Mouse (Mus musculus): ENCODE results near the gene Smtnl1. TPM values are rescaled to one million over a fixed set of nuclear protein-coding genes. Genes with fewer than 3 reads are reported as not detected.

The Smtnl1 gene
- polyA plus RNA-seq, 1 experiment from 2014 or later, result 0.43 TPM

DNA sequence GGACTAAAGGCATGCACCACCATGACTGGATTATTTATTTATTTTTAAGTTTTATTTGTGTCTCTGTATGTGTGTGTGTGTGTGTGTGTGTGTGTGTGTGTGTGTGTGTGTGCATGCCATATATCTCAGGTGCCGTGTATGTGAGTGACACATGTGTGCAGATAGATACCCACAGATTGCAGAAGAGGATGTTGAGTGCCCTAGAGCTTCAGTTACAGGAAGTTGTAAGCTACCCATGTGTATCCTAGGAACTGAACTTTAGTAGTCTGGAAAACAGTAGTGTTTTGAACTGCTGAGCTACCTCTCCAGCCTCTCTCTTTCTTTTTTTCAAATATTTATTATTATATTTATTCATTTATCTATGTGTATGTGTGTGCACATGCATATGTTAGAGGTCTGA lies 39.1 kb downstream of the Smtnl1 start:
- H3K9ac ChIP-seq, result no peak overlapping the region
- 0 out of 2 replicates have a peak, but pooled peaks cover 2% of the 10 kb centered on the region for H3K4me1 ChIP-seq
- no peak for ATAC-seq (replicated peaks; ENCODE audit: low FRiP score)
- H3K36me3 ChIP-seq, result no peaks in the 10 kb centered on the region
- no peaks in the 10 kb centered on the region for H3K27me3 ChIP-seq
- H3K27ac ChIP-seq, result no peak overlapping the region
- WGBS, result 82% methylated on average over 1 of the region's 1 CpGs
- H3K4me3 ChIP-seq (replicated peaks), result no peak overlapping the region
- no peaks in the 10 kb centered on the region for H3K9me3 ChIP-seq (replicated peaks)
- no peak overlapping the region for H3K4me2 ChIP-seq

DNA sequence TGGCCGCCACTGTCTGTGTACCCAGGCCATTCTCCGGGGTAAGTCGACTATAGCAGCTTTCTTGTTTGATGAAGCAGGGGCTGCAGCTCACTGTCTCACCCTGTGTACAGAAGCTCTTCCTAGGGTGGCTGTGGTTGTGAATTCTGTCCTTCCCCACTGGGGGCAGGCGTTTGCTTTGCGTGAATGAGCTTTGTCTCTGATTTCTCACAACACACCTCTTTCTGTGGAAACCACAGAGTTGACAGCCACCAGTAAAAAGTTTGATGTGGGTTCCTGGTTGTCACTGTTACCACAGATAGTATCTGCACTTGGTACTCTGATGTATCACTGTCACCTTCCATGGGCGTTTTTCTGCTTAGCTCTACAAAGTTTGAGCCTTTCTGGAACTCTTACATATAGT lies 43.2 kb downstream of the Smtnl1 start:
- Histone ChIP-seq H3K27me3 (no peaks in the 10 kb centered on the region), H3K4me1 (peaks cover 14% of the 10 kb centered on the region), H3K9ac (no peak overlapping the region), H3K9me3 (replicated peaks) (no peaks in the 10 kb centered on the region), H3K4me3 (replicated peaks) (no peak overlapping the region), H3K36me3 (no peaks in the 10 kb centered on the region), H3K27ac (no peak overlapping the region), H3K4me2 (no peak overlapping the region)
- 64% methylated on average over 6 of the region's 6 CpGs for WGBS
- no peak for ATAC-seq (replicated peaks; ENCODE audit: low FRiP score)

DNA sequence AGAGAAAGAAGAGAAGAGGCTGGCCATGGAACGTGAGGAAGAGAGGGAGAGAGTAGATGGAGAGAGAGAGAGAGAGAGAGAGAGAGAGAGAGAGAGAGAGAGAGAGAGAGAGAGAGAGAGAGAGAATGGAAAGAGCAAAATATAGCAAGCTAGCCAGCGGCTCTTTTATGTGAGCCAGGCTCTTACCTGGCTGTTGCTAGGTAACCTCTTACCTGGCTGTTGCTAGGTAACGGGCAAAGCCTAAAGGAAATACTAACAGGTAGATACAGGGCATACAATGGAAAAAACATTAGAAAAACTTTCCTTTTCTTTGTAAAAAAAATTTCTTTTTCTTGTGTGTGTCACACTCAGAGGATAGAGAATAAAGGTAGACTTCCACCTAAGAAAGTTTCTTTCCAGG lies 44.7 kb downstream of the Smtnl1 start:
- H3K36me3 ChIP-seq, result no peaks in the 10 kb centered on the region
- no peak for ATAC-seq (replicated peaks; ENCODE audit: low FRiP score)
- H3K9ac ChIP-seq, result no peak overlapping the region
- no peak overlapping the region for H3K4me3 ChIP-seq (replicated peaks)
- H3K9me3 ChIP-seq (replicated peaks), result no peaks in the 10 kb centered on the region
- no peaks in the 10 kb centered on the region for H3K27me3 ChIP-seq
- H3K4me1 ChIP-seq, result peaks cover 22% of the 10 kb centered on the region
- H3K27ac ChIP-seq, result no peak overlapping the region
- no peak overlapping the region for H3K4me2 ChIP-seq
- 67% methylated on average over 3 of the region's 3 CpGs for WGBS

DNA sequence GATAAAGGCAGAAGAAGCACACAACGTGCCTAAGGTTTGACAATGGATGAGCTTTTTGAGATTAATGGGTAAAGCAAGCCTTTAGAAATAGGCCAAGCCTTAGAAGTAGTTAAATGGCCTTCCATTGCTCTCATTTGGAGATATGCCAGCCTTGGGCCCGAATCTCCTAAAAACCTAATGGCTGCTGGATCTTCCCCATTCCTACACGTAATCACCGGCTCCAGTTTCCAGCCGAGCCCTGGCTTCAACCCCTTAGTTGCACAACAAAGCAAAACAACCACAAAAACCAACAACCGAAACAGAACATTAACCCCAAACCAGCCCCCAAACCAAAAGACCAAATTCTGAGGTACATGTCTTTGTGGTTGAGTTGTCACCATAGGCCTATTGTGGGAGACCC lies 46.8 kb downstream of the Smtnl1 start:
- no peak for ATAC-seq (replicated peaks; ENCODE audit: low FRiP score)
- Histone ChIP-seq H3K9ac (no peak overlapping the region), H3K36me3 (no peaks in the 10 kb centered on the region), H3K27ac (peak overlapping the region; percentile 88), H3K27me3 (no peaks in the 10 kb centered on the region), H3K4me3 (replicated peaks) (no peak overlapping the region), H3K4me1 (peaks cover 22% of the 10 kb centered on the region), H3K9me3 (replicated peaks) (no peaks in the 10 kb centered on the region), H3K4me2 (peak overlapping the region; percentile 63)
- 70% methylated on average over 6 of the region's 6 CpGs for WGBS

DNA sequence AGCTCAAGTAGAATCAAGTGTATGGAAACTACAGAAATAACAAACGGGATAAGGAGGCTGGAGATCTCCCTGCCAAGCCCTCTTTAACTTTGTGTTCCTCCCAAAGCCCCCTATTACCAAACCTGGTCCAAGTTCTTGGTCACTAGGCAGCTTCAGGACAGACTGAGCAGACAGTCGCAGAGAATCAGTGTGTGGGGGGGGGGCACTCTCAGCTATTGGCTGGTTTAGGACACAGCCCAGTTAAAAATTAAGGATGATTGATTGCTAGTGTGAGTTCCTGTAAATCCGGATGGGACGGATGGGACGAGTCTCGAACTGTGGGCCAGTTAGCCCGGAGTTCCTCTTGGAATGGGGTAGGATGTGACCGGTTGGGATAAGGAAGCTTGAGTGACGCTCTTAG lies 47.2 kb downstream of the Smtnl1 start, which contains the start of gene Serping1:
TSS of gene Serping1 (minus strand) at position 204 of the 400 bp plus-strand sequence.
- H3K9ac ChIP-seq, result peak within 1 kb of the TSS; percentile 32; the same call in 1 of the 2 replicates
- H3K4me1 ChIP-seq, result peaks cover 22% of the 10 kb centered on the region
- peak within 1 kb of the TSS; percentile 44 for H3K4me3 ChIP-seq (replicated peaks)
- H3K4me2 ChIP-seq, result peak within 1 kb of the TSS; percentile 63
- WGBS, result 37% methylated on average over 9 of the region's 9 CpGs
- peak; percentile 59 for ATAC-seq (replicated peaks; ENCODE audit: low FRiP score)
- peak within 1 kb of the TSS; percentile 88 for H3K27ac ChIP-seq
- no peaks in the 10 kb centered on the region for H3K9me3 ChIP-seq (replicated peaks)
- no peaks in the 10 kb centered on the region for H3K27me3 ChIP-seq
- H3K36me3 ChIP-seq, result no peaks in the 10 kb centered on the region

DNA sequence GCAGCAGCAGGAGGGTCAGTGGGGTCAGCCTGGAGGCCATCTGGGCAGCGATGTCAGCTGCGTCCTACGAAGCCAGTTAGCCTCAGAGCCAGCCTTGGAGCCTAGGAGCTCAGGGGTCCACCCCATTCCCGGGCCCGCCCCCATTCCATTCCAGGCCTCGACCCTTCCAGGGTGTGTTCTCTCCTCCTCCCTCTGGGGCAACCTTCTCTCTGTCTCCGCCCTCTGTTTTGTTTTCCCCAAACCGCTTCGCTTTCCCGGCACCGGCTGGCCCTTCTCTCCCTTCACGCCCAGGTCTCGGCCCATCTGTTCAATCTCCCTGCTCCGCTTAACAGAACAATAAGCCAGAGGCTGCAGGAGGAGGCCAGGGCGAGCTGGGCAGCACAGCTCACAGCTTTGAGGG lies 47.7 kb downstream of the Smtnl1 start:
- peak overlapping the region; percentile 63 for H3K4me2 ChIP-seq
- H3K9ac ChIP-seq, result peak overlapping the region; percentile 32; the same call in 1 of the 2 replicates
- WGBS, result 3% methylated on average over 14 of the region's 15 CpGs
- peak overlapping the region; percentile 88 for H3K27ac ChIP-seq
- H3K36me3 ChIP-seq, result no peaks in the 10 kb centered on the region
- no peaks in the 10 kb centered on the region for H3K27me3 ChIP-seq
- no peaks in the 10 kb centered on the region for H3K9me3 ChIP-seq (replicated peaks)
- peak; percentile 96 for ATAC-seq (replicated peaks; ENCODE audit: low FRiP score)
- H3K4me1 ChIP-seq, result peaks cover 22% of the 10 kb centered on the region
- H3K4me3 ChIP-seq (replicated peaks), result peak overlapping the region; percentile 44

DNA sequence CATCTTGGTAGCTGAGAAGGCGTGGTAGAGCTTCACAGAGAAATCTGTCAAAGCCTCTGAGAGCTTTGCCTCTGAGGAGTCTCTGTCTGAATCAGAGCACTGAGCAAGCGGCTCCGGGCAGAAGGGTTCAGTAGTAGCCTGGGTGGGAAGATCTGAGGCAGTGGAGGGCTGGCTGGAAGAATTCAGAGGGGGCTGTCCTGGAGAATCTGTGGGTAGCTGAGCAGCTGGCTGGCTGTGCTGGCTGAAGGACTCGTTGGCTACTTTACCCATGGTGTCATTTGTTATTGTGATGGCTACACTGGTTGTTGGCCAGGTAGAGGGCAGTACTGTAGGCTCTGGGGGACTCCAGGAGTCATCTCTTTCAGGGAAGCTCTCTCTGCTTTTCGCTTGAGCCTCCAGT lies 49.3 kb downstream of the Smtnl1 start:
- Histone ChIP-seq H3K4me1 (peaks cover 22% of the 10 kb centered on the region), H3K9me3 (replicated peaks) (no peaks in the 10 kb centered on the region), H3K4me3 (replicated peaks) (no peak overlapping the region), H3K9ac (no peak overlapping the region), H3K27me3 (no peaks in the 10 kb centered on the region), H3K27ac (no peak overlapping the region), H3K36me3 (0 out of 2 replicates have a peak, but pooled peaks cover 2% of the 10 kb centered on the region), H3K4me2 (0 out of 2 replicates have a peak overlapping the region, but pooled peaks have one; percentile 4)
- no peak for ATAC-seq (replicated peaks; ENCODE audit: low FRiP score)
- WGBS, result 81% methylated on average over 5 of the region's 5 CpGs

DNA sequence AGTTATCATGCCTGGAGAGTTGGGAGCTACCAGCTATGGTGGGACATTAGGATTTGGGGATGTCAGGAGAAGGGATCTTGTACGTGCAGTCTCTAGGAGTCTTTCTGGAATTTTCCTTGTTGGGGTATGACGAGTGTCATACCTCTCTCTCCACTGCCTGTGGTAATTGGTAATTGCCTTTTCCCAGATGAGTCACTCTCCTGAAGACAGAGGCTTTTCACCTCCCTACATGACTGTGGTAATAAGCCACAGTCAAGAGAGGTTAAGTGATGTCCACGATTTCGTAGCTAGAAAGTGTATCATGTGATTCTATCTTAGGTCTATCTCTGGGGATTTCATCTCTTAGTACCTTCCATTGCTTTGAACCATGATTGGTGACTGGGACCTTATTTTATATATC lies 50.0 kb downstream of the Smtnl1 start:
- Histone ChIP-seq H3K27me3 (no peaks in the 10 kb centered on the region), H3K27ac (no peak overlapping the region), H3K36me3 (0 out of 2 replicates have a peak, but pooled peaks cover 2% of the 10 kb centered on the region), H3K4me1 (peaks cover 22% of the 10 kb centered on the region), H3K9me3 (replicated peaks) (no peaks in the 10 kb centered on the region), H3K4me2 (no peak overlapping the region), H3K4me3 (replicated peaks) (no peak overlapping the region), H3K9ac (no peak overlapping the region)
- ATAC-seq (replicated peaks; ENCODE audit: low FRiP score), result no peak
- 89% methylated on average over 4 of the region's 4 CpGs for WGBS

DNA sequence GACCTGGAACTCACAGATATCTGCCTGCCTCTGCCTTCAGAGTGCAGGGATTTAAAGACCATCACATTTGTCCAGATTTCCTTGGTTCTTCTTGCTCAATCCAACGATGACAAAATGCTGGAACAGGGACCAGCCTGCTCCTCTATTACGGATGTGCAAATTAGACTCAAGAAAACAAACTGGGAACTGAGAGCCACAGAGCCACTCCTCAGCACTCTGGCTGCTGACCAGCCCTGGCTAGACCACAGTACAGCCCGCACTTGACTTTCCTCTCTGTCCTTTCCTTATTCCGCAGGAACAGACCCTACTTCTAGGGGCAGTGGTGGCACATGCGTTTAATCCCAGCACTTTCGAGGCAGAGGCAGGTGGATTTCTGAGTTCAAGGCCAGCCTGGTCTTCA lies 52.0 kb downstream of the Smtnl1 start:
- H3K9ac ChIP-seq, result no peak overlapping the region
- no peak overlapping the region for H3K4me3 ChIP-seq (replicated peaks)
- H3K4me2 ChIP-seq, result no peak overlapping the region
- 0 out of 2 replicates have a peak, but pooled peaks cover 2% of the 10 kb centered on the region for H3K36me3 ChIP-seq
- 79% methylated on average over 6 of the region's 6 CpGs for WGBS
- H3K27me3 ChIP-seq, result no peaks in the 10 kb centered on the region
- H3K27ac ChIP-seq, result no peak overlapping the region
- H3K9me3 ChIP-seq (replicated peaks), result no peaks in the 10 kb centered on the region
- no peak for ATAC-seq (replicated peaks; ENCODE audit: low FRiP score)
- peaks cover 19% of the 10 kb centered on the region for H3K4me1 ChIP-seq

DNA sequence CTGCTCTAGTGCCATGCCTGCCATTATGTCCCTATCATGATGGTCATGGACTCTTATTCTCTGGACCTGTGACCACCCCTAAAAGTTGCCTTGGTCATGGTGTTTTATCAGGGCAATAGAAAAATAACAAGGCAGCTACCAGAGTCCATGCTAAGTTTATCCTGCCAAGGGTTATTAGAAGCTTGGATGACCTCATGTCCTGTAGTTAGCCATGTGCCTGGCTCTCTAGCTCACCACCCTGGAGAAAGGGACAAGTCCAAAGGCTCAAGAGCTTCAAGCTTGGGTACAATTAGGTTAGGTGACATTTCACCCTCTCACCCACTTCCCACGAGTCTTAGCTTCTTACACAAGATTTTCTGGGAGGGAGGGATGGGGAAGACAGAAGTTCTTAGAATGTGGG lies 59.6 kb downstream of the Smtnl1 start:
- H3K4me2 ChIP-seq, result no peak overlapping the region
- no peaks in the 10 kb centered on the region for H3K9me3 ChIP-seq (replicated peaks)
- no peaks in the 10 kb centered on the region for H3K36me3 ChIP-seq
- H3K27ac ChIP-seq, result no peak overlapping the region
- H3K9ac ChIP-seq, result no peak overlapping the region
- H3K4me3 ChIP-seq (replicated peaks), result no peak overlapping the region
- no peaks in the 10 kb centered on the region for H3K4me1 ChIP-seq
- ATAC-seq (replicated peaks; ENCODE audit: low FRiP score), result no peak
- 35% methylated on average over 1 of the region's 1 CpGs for WGBS
- no peaks in the 10 kb centered on the region for H3K27me3 ChIP-seq

DNA sequence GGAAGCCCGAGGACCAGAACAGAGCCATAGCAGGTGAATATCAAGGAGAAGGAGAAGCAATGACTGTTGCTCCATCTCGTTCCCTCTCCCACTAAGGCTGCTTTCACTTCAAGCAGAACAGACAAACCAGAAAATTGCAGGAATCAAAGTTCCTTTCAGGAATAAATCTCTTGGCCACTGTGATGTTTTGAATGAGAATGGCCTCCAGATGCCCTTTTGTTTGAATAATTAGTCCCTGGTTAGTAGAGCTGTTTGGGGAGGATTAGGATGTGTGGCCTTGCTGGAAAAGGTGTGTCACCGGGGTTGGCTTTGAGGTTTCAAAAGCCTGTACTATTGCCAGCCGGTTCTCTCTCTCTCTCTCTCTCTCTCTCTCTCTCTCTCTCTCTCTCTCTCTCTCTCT lies 60.2 kb downstream of the Smtnl1 start:
- WGBS, result 65% methylated on average over 4 of the region's 4 CpGs
- Histone ChIP-seq H3K9ac (no peak overlapping the region), H3K27ac (no peak overlapping the region), H3K4me1 (no peaks in the 10 kb centered on the region), H3K36me3 (no peaks in the 10 kb centered on the region), H3K4me2 (no peak overlapping the region), H3K4me3 (replicated peaks) (no peak overlapping the region), H3K27me3 (no peaks in the 10 kb centered on the region), H3K9me3 (replicated peaks) (no peaks in the 10 kb centered on the region)
- ATAC-seq (replicated peaks; ENCODE audit: low FRiP score), result no peak

DNA sequence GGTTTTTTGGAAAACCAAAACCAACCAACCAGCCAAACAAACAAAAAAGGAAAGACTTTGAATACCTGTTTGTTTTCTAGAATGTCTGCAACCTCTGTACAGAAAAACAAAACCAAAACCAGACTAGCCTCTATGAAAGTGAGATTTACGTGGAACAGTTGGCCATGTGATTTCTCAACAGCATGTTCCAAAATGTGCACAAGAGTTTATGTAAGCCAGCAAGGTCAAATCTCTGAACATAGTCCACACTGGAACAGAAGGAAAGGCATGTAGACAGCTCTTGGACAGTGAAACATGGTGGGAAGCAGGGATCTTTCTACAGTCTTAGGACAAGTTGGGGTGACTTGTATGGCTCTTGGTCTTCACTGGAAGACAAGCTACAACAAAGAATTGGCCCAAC lies 60.6 kb downstream of the Smtnl1 start:
- Histone ChIP-seq H3K4me2 (no peak overlapping the region), H3K9me3 (replicated peaks) (no peaks in the 10 kb centered on the region), H3K4me1 (no peaks in the 10 kb centered on the region), H3K4me3 (replicated peaks) (no peak overlapping the region), H3K27ac (no peak overlapping the region), H3K36me3 (no peaks in the 10 kb centered on the region), H3K9ac (no peak overlapping the region), H3K27me3 (no peaks in the 10 kb centered on the region)
- no peak for ATAC-seq (replicated peaks; ENCODE audit: low FRiP score)
- WGBS, result 84% methylated on average over 1 of the region's 1 CpGs

DNA sequence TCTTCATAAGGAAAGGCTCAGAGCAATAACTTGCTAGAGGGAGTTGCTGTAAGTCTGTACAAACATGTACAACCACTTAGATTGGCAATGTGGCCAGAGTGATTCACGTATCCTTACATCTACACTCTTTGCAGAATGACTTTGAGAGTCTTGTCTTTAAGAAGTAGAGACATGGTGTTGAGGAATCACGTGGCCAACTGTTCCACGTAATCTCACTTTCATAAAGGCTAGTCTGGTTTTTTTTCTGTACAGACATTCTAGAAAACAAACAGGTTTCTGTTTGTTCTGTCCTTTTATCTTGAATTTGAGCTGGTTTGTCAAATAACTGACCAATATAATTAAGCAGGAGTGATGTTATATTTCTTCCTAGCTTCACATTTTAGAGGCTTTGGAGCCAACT lies 61.1 kb downstream of the Smtnl1 start:
- Histone ChIP-seq H3K27ac (no peak overlapping the region), H3K27me3 (no peaks in the 10 kb centered on the region), H3K9ac (no peak overlapping the region), H3K4me1 (no peaks in the 10 kb centered on the region), H3K4me2 (no peak overlapping the region), H3K9me3 (replicated peaks) (no peaks in the 10 kb centered on the region), H3K36me3 (no peaks in the 10 kb centered on the region), H3K4me3 (replicated peaks) (no peak overlapping the region)
- ATAC-seq (replicated peaks; ENCODE audit: low FRiP score), result no peak
- WGBS, result 85% methylated on average over 3 of the region's 3 CpGs

All from kidney, embryonic 15.5 days (tissue).